Mouse (Mus musculus): ENCODE results near the gene Ago3.

DNA sequence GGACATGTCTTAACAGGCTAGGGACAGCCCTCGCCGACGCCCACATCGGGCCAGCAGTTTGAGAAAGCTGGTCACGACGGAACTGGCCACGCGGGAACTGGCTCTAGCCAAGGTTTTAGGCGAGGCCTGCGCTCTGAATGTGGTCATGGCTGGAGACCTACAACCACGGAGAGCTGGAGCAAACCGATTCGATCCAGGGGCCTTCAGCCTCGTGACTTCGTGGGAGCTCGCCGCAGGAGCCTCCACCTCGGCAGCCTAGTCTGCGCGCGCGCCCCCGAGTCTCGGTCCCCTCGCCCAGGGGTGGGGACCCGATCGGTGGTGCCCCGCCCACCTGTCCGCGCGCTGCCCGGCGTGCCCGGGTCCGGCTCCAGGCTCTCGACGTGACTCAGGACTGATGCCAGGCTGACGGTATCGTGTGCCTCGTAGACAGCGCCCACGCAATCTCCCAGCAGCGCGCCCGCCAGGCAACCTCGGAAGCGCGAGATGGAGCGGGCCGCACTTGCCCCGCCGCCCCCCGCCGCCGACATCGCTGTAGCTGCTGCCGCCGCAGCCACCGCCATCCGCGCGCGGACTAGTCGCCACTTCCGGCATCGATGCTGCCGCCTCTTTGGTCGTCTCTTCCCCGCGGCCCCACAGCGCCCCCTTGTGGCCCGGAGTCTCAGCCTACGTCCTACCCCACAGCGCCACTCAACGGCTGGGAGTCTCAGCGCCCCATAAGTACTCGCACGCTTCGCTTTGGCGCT, 108.1 kb downstream of the Ago3 start, which contains the start of gene Adprhl2:
- TF ChIP-seq POLR2A (IDR thresholded peaks at IDR 0.05; ENCODE audit: borderline replicate concordance, extremely low read depth, low read depth, low read length) (peak; percentile 75; the same call in 1 of the 2 replicates), CTCF (IDR thresholded peaks at IDR 0.05; ENCODE audit: insufficient read depth, low read length) (peak; percentile 95)

Data from lung, adult 2 months (tissue).